Mouse (Mus musculus) cerebellum, adult 9-11 months (tissue): ENCODE measurements around the gene Rnf26.

Experiments used
- DNase-seq: peaks from one replicate; pipeline ENCODE4 v3.0.0; 2022

The Rnf26 gene

DNA sequence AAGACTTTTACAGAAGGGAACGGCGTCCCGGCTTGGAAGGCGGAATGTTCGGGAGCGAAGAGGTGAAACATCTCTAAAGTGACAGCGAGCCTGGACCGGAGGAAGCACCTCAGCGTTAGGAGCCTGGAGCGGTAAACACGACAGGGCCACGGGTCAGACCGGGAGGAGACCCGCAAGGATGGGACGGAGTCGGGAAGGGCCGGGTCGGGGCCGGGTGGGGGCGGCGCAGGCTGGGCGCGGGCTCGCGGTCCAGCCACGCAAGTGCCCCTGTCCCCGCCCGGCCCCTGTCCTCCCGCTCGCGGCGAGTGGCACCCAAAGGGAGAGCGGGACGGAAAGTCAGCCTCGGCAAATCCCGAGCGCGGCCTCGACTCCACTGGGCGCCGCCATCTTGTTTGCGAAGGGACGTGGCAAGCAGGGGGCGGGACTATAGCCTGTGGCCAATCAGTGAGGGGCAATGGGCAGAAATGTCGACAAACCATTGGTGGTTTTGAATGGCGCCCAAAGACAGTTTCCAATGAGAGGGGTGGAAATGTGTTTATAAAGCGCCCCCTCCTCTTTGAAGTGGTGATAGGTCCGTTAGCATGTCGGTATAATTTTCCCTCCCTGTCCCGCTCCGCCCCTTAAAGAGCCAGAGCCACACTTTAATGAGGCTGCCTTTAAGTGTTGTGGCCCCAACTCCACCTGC, at the start of gene Rnf26, which contains the start of gene Gm49380:
TSS of gene Rnf26 (minus strand) at position 413 of the 685 bp plus-strand sequence.
TSS of gene Gm49380 (minus strand) at position 396 of the 685 bp plus-strand sequence.
- DNase-seq, result peak; percentile 98

GRCm38 (mm10) chr9:44159886-44160285, 46.6 kb upstream of the Rnf26 start:
- no peak for DNase-seq

DNA sequence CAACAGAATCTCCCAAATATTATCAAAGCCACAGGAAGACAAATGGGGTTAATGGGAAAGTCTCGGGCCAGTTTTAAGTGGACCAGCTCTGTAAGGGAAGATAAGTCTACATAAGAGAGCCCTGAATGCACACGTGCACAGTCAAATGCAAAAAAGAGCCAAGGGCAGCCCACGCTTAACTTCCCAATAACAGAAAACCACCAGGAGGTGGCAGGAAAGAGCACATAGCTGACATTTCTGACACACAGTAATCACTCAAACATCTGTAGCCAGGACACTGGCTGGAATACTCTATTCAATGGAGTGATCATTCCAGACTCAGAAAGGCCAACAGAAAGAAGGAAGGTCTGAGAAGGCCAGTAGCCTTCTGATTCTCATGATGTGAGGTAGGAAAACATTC, 34.0 kb upstream of the Rnf26 start:
- DNase-seq, result no peak

- peak; percentile 84 for DNase-seq
Observed at GRCm38 (mm10) chr9:44144718-44145060, 31.4 kb upstream of the Rnf26 start.

DNA sequence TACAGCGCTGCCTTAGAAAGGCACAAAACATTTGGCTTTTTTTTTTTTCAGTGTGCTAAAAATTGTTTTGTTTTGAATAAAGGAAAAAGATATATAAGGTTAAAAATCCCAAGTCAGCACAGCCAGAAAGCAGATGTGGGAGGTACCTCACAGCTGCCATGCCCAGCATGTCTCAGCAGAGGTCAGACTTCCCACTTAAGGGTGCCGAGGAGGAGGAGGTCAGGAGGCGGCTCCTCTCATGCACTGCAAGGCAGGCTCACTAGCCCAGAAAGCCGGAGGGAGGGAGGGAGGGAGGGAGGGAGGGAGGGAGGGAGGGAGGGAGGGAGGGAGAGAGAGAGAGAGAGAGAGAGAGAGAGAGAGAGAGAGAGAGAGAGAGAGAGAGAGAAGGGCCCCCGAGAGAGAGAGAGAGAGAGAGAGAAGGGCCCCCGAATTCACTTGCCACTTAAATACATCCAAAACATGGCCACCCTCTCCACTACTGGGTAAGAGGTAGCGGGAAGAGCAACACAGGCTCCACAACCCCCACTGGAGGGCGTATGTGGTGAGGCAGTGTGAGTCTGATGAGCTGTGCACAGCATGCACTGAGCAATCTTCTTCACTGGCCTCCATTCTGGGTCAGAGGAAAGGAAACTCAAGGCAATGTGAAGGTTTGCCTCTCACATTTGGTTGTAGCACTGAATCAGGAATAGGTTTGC, 30.9 kb upstream of the Rnf26 start:
- peak; percentile 41 for DNase-seq

GRCm38 (mm10) chr9:44143421-44143820, 30.1 kb upstream of the Rnf26 start:
- peak; percentile 25 for DNase-seq

- DNase-seq, result no peak
Observed at GRCm38 (mm10) chr9:44141951-44142350, 28.6 kb upstream of the Rnf26 start.

- no peak for DNase-seq
Observed at GRCm38 (mm10) chr9:44137846-44138245, 24.5 kb upstream of the Rnf26 start.

GRCm38 (mm10) chr9:44135731-44136411, 22.6 kb upstream of the Rnf26 start:
- DNase-seq, result peak; percentile 73

- peak; percentile 81 for DNase-seq
Observed at GRCm38 (mm10) chr9:44134851-44135730, 21.8 kb upstream of the Rnf26 start.

- DNase-seq, result peak; percentile 89
Observed at GRCm38 (mm10) chr9:44134101-44134850, 21.0 kb upstream of the Rnf26 start, which contains the start of gene Mcam. Mcam (plus strand) TSS chr9:44134469.

DNA sequence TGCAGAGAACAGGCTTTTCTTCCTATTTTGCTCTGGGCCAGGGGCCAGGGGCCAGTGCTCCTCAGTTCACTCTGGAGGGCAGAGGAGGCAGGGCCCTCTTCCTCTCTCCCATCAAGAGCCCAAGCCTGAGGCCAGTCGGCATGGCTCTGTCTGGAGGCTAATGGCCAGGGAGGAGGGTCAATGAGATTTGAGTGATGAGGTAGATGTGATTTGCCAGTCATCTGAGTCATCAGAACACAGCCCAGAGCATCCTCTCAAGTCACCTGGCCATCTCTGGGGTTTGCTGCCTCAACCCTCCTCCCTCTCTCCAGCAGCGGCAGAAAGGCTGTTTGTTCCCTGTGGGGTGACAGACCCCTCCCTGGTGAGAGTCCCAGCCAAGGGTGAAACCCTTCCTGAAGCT, 20.0 kb upstream of the Rnf26 start:
- peak; percentile 65 for DNase-seq

GRCm38 (mm10) chr9:44132200-44132599, 18.9 kb upstream of the Rnf26 start:
- DNase-seq, result no peak

GRCm38 (mm10) chr9:44131276-44131590, 17.9 kb upstream of the Rnf26 start:
- DNase-seq, result no peak

- DNase-seq, result peak; percentile 63
Observed at GRCm38 (mm10) chr9:44130581-44131275, 17.4 kb upstream of the Rnf26 start.

- DNase-seq, result no peak
Observed at GRCm38 (mm10) chr9:44130034-44130433, 16.7 kb upstream of the Rnf26 start.

DNA sequence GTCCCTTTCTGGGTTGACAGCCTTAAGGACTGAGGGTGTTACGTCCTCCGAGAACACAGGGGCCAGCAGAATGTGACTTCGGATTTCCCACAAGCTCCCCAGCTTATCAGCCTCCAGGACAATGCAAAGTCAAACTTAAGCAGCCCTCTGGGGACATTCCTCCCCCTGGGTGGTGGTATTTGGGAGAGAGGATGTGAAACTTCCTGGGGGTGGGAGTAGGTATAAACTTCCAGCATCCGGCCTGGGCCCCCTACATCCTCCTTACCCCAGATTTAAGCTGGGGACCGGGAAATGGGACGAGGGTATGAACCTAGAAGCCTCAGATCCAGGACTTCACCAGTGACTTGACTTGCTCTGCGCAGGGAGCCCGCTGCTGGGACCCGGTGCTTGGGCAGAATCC, 16.3 kb upstream of the Rnf26 start:
- DNase-seq, result no peak

DNA sequence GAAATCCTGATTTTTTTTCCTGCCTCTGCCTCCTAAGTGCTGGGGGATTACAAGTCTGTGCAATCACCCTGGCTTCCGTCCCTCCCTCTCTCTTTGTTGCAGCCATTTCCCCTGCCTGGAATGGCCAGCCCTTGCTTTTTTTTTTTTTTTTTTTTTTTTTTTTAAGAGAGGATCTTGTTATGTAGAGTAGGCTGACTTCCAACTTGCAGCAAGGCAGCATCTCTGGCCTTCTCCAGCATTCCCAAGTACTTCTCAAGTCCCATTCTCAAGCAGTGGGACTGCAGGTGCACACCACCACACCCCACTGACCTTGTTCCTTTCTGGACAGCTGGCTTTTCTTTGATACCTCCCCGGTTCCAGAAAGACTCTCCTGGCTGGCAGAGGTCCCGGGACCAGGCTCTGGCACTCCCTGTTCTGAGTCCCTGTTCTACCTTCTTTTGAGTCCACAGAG, 14.1 kb upstream of the Rnf26 start:
- peak; percentile 44 for DNase-seq

GRCm38 (mm10) chr9:44126746-44127145, 13.4 kb upstream of the Rnf26 start:
- no peak for DNase-seq

GRCm38 (mm10) chr9:44125546-44126428, 12.5 kb upstream of the Rnf26 start:
- peak; percentile 83 for DNase-seq
